Mouse (Mus musculus): ENCODE measurements around the gene Vat1.
"Not testable (repeated sequence)": the region's sequence is repeated elsewhere in the genome, so short reads cannot be mapped to it uniquely, and the experiment has no call there.

Vat1 gene

DNA sequence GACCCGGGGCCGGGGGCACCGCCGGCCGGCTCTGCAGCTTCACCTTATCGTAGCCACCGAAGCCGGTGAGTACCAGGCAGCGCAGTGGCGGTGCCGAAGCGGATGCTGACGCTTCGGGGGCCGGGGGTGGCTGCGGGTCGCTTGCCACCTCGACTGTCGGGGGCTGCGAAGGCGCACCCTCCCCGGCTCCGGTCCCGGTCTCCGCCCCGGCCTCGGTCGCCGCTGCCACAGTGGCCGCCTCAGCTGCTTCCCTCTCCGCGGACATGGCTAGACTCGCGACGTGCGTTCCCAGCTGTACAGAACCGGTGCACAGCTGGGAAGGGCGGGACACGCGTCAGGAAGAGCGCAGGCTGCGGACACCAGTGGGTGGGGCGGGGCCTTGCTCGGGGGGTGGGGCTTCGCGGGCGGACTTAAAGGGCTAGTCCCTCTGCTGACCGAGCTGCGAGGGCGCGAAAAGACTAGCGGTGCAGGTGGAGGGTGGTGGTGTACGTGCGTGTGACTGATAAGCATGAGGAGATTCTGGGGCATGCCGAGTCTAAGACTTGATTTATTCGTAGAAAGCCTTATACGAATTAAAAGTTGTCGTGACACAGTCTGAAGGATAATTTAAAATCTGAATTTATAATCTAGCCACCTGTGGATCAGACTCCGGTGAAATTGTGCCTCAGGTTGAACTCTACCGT, at the start of gene Vat1:
Gene Vat1, minus strand, starts transcription at position 362 of the 683 bp plus-strand sequence.
- peak; percentile 25 to 44 for DNase-seq (ENCODE audit: low spot score in 2 of 2)

DNA sequence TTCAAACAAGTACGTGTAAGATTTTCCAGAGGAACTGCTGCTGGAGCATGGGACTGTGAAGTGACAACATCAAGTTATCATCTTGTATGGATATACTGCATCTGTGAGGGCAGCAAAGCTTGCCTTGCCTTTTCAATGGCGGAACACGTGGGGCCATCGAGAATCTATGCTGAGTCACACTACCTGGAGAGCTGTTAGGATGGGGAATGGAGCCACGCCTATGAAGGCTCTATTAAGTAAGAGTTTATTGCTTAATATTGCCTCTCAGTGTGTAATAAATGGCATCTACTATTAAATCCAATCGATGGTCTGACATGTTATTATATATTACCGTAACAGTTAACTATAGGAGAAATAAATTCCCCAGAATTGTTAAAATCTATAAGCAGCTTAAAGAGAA, 41.1 kb upstream of the Vat1 start:
- DNase-seq (ENCODE audit: low spot score in 2 of 2), result no peak

DNA sequence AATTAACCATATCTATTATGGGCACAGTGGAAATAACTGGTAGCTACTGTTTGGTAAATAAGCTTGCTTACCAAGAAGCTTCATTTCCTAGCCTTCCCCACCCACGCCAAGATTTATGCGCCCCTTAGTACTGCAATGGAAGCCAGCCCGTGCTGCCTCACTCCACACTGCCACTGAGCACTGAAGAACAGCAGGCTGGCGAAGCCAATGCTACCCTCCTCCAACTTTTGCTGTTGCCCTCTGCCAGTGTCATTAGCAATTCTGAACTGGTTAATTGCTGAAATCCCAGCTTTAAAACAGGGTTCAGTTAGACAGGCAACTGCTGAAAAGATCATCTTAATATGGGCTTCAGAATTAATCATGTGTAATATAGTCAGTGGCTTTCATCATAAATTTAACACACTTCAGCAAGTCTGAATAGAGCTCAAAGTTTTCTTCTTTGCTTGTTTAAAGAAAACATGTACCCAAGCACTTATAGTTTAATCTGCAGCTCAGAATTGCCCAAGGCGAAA, 40.3 kb upstream of the Vat1 start:
- no peak for DNase-seq (ENCODE audit: low spot score in 2 of 2)

- no peak for DNase-seq (ENCODE audit: low spot score in 2 of 2)
Measured at GRCm38 (mm10) chr11:101486126-101486525, 20.1 kb upstream of the Vat1 start.

DNA sequence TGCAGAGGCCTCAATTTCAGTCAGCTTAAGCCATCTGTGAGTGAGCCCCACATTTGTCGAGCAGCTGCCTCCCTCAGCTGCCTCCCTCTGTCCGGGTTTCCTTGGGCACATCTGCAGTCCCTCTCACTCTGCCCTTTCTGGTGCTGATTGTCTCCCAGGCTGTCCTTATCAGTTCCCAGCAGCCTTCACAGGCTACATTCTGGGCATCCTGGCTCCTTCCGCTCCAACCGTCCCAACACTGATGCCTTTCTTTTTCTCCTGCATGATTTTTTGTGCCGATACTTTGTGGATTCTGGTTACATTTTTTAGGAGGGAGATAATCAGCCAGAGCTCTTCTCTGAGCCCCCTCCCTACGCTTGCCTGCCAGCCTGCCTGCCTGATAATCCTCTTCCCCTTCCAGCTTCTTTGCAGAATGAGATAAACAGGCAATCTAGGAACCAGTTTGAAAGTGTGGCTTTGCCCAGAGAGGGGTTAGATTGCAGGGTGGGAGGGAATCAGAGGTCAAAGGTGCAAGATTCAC, 19.5 kb upstream of the Vat1 start:
- DNase-seq (ENCODE audit: low spot score in 2 of 2), result no peak

GRCm38 (mm10) chr11:101484814-101485213, 18.8 kb upstream of the Vat1 start:
- DNase-seq (ENCODE audit: low spot score in 2 of 2), result no peak

DNA sequence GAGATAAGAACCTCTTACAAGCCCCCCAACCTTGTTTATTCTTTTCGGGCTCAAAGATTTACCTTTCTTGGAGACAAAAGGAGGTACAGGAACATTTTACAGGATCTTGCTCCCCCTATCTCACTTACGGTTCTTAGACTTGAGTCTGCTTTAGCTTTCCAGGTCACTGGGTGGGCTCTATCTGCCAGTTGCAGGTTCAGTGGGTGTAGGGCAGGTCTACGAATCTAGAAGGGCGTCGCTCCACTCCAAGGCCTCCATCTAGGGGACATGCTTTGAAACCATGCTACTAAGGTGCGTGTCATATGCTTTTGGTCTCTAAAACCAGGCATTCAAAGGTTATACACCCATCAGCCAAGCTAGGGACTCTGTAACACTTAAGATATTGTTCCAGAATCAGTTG, 18.2 kb upstream of the Vat1 start:
- DNase-seq (ENCODE audit: low spot score in 2 of 2), result no peak

DNA sequence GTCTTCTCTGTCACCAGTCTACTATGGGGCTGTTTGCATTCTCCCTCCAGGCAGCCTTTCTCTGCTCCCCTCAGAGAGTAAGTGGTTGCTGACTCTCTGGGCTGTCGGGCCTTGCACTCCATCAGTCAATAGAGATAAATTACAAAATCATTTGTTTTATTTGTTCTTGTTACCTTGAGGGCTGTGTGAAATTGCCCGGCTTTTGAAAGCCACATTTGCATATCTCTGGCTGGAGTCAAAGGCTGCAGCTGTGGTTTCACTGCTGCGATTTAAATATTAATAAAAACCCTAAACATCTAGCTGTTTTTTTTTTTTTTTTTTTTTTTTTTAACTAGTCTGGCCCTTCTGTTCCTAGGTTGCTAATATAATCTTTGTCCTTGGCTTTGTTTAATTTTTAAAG, 17.8 kb upstream of the Vat1 start:
- no peak for DNase-seq (ENCODE audit: low spot score in 2 of 2)

- no peak for DNase-seq (ENCODE audit: low spot score in 2 of 2)
Measured at GRCm38 (mm10) chr11:101480912-101481311, 14.9 kb upstream of the Vat1 start.

DNA sequence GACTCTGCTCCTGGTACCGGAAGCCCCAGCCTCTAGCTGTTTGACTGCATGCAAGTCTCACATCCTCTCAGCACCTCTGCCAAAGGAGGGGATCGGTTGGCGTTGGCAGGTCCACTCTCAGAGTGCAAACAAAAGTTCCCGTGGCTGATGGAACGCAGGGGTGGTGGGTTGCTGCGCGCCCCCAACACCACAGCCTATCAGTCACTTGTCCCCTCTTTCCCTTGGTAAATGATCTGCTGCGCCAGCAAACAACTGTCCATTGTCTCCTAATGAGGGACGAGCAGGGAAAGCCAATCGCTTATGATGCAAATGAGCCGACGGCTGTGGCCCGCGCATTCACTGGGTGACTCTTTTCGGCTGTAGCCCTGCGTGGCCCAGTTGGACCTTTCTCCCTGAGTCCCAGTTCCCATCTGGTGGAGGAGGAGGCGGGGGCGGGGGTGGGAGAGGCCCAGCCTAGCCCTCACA, 13.2 kb upstream of the Vat1 start:
- DNase-seq (ENCODE audit: low spot score in 2 of 2), result no peak

- no peak for DNase-seq (ENCODE audit: low spot score in 2 of 2)
Measured at GRCm38 (mm10) chr11:101477552-101478211, 11.7 kb upstream of the Vat1 start.

GRCm38 (mm10) chr11:101477194-101477551, 11.1 kb upstream of the Vat1 start:
- DNase-seq (ENCODE audit: low spot score in 2 of 2), result no peak

GRCm38 (mm10) chr11:101476361-101476760, 10.3 kb upstream of the Vat1 start:
- not testable (repeated sequence) for DNase-seq (ENCODE audit: low spot score in 2 of 2)

DNA sequence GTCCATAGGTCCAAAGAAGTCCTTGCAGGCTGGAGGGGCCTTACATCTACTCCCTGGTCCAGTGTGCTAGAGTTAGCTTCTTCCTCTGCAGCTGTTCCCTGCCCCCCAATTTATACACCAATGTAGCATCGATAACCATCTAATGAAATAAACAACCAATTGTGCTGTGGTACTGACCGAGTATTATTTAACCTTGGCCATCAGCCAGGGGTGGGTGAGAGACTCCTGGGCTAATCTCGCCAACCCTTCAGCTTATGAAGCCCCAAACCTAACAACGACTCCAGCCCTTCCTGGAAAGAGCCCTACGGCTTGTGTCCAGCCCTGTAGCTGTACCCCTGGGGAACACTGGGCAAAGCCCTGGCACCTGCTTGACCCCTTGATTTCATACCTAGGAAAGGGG, 8.3 kb upstream of the Vat1 start:
- DNase-seq (ENCODE audit: low spot score in 2 of 2), result no peak

GRCm38 (mm10) chr11:101473686-101474085, 7.7 kb upstream of the Vat1 start:
- DNase-seq (ENCODE audit: low spot score in 2 of 2), result not testable (repeated sequence)

- no peak for DNase-seq (ENCODE audit: low spot score in 2 of 2)
Measured at GRCm38 (mm10) chr11:101472336-101472735, 6.3 kb upstream of the Vat1 start.

DNA sequence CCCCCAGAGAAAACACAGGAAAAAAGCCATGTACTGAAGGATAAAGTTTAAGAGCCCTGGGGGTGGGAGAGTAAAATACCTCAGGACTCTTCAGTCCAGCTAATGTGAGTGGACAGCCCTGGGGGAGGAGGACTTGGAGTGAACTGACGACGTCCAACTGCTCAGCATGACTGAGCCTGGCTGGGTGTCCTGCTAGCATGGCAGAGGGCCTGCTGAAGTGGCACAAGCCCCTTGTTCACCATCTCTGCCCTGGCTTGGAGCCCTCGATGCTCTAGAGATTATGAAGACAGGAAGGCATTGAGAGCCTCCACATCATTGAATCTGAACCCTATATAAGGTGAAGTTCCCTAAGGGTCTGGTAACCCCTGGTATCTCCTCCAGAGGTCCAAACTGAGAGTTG, 5.9 kb upstream of the Vat1 start:
- DNase-seq (ENCODE audit: low spot score in 2 of 2), result no peak

DNA sequence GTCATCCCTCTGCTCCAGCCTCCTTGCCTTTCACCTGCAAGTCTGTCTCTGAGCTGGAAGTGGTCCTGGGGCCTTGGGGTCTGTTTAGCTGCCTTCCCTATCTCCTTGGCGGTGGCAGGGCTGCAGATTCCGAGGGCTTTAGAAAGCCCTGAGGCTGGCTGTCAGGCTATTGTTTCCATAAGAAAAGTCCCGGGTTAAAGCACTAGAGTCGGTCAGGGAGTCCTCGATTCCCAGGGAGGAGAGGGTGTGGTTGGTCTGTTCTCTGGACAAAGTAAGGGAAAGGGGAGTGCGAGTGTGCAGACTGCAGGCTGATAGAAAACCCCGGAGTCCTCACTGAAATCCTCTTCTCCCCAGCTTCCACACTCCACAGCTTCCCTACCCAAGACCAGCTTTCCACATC, 4.2 kb upstream of the Vat1 start:
- no peak for DNase-seq (ENCODE audit: low spot score in 2 of 2)

- DNase-seq (ENCODE audit: low spot score in 2 of 2), result no peak
Measured at GRCm38 (mm10) chr11:101469155-101469554, 3.1 kb upstream of the Vat1 start.

GRCm38 (mm10) chr11:101468731-101469130, 2.7 kb upstream of the Vat1 start:
- no peak for DNase-seq (ENCODE audit: low spot score in 2 of 2)

DNA sequence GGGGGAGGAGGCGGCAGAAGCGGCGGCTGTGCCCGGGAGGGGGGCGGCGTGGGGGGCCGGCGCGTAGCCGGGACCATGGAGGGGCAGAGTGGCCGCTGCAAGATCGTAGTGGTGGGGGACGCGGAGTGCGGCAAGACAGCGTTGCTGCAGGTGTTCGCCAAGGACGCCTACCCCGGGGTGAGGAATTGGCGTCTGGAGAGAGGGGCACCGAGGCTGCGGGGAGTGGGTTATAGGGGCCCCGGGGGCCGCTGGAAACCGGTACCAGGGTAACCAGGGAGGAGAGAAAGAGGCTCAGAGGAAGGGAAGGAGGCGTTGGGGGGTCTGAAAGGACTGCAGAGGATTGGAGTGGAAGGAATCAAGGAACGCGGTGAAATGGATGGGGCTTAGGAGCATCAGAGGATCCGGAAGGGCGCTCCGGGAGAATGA, 2.2 kb upstream of the Vat1 start:
- peak in 1 of 2 experiments; percentile 45 for DNase-seq (ENCODE audit: low spot score in 2 of 2)

GRCm38 (mm10) chr11:101467477-101468262, 1.6 kb upstream of the Vat1 start:
- peak; percentile 51 to 77 for DNase-seq (ENCODE audit: low spot score in 2 of 2)
